ENCODE assay signal across 9 mouse cellular contexts in genomic region chr1:180774664-180775063, GRCm38 (mm10). TPM values are rescaled to one million over a fixed set of nuclear protein-coding genes. Genes with fewer than 3 reads are reported as not detected.
A peak's percentile ranks its signal among the peaks of the same experiment; 100 is the strongest.
DNase-seq lines count a peak whose midpoint lies in the region; ATAC-seq and TF ChIP-seq lines count a peak whose summit lies in the region.
"Had no signal": no experiment of that assay in that cellular context is flagged by ENCODE, and none has a peak within 500 bp of the region (broad histone marks: within the 10 kb centered on the region; RNA-seq: fewer than 3 reads in every experiment).

No protein-coding gene starts in this region.

- no peak overlapping the region for H3K27ac ChIP-seq in hindbrain, embryonic 10.5 days
- no peak overlapping the region for H3K27ac ChIP-seq in hindbrain, embryonic 13.5 days
- no peak overlapping the region for H3K27ac ChIP-seq in spleen, adult 2 months (ENCODE audit: insufficient read depth, low read length)
- no peak overlapping the region for H3K27ac ChIP-seq in embryonic facial prominence, embryonic 11.5 days (replicated peaks; ENCODE audit: low read depth, low read length)
- no peak overlapping the region for H3K27ac ChIP-seq in heart, embryonic 12.5 days (ENCODE audit: poor library complexity, severe bottlenecking)

- H3K4me2 ChIP-seq in hindbrain, embryonic 13.5 days, result no peak overlapping the region
- no peak overlapping the region for H3K4me2 ChIP-seq in embryonic facial prominence, embryonic 11.5 days (ENCODE audit: low read depth, low read length)
- H3K4me2 ChIP-seq in heart, embryonic 12.5 days, result no peak overlapping the region

- H3K9me3 ChIP-seq in hindbrain, embryonic 10.5 days, result peaks cover 5% of the 10 kb centered on the region; the same call in 1 of the 2 replicates
- no peaks in the 10 kb centered on the region for H3K9me3 ChIP-seq in hindbrain, embryonic 13.5 days
- H3K9me3 ChIP-seq in embryonic facial prominence, embryonic 11.5 days (replicated peaks; ENCODE audit: control insufficient read depth, low read length), result no peaks in the 10 kb centered on the region
- peaks cover 6% of the 10 kb centered on the region; the same call in 1 of the 2 replicates for H3K9me3 ChIP-seq in heart, embryonic 12.5 days (replicated peaks)

- peaks cover 9% of the 10 kb centered on the region for H3K27me3 ChIP-seq in hindbrain, embryonic 10.5 days (ENCODE audit: insufficient read depth, poor library complexity, severe bottlenecking)
- 0 out of 2 replicates have a peak, but pooled peaks cover 5% of the 10 kb centered on the region for H3K27me3 ChIP-seq in hindbrain, embryonic 13.5 days
- H3K27me3 ChIP-seq in spleen, adult 2 months (ENCODE audit: control insufficient read depth, insufficient read depth, low read length), result no peaks in the 10 kb centered on the region
- no peaks in the 10 kb centered on the region for H3K27me3 ChIP-seq in embryonic facial prominence, embryonic 11.5 days (ENCODE audit: control insufficient read depth, insufficient read depth, low read length)
- H3K27me3 ChIP-seq in heart, embryonic 12.5 days (replicated peaks), result no peaks in the 10 kb centered on the region; the same call in 1 of the 2 replicates

- H3K4me1 ChIP-seq in hindbrain, embryonic 10.5 days (replicated peaks), result peaks cover 33% of the 10 kb centered on the region
- peaks cover 19% of the 10 kb centered on the region for H3K4me1 ChIP-seq in hindbrain, embryonic 13.5 days (replicated peaks)
- peaks cover 13% of the 10 kb centered on the region; the same call in 1 of the 2 replicates for H3K4me1 ChIP-seq in spleen, adult 2 months (ENCODE audit: control insufficient read depth, insufficient read depth, insufficient read length)
- no peaks in the 10 kb centered on the region for H3K4me1 ChIP-seq in embryonic facial prominence, embryonic 11.5 days (ENCODE audit: control insufficient read depth, insufficient read depth, low read length)
- H3K4me1 ChIP-seq in heart, embryonic 12.5 days (replicated peaks), result peaks cover 24% of the 10 kb centered on the region

- no peak overlapping the region for H3K4me3 ChIP-seq in hindbrain, embryonic 10.5 days
- no peak overlapping the region for H3K4me3 ChIP-seq in hindbrain, embryonic 13.5 days
- H3K4me3 ChIP-seq in spleen, adult 2 months (ENCODE audit: extremely low read depth, insufficient read depth, insufficient read length), result no peak overlapping the region
- H3K4me3 ChIP-seq in embryonic facial prominence, embryonic 11.5 days (ENCODE audit: low read depth, low read length), result no peak overlapping the region
- H3K4me3 ChIP-seq in heart, embryonic 12.5 days, result no peak overlapping the region

- no peak overlapping the region for H3K9ac ChIP-seq in hindbrain, embryonic 13.5 days
- H3K9ac ChIP-seq in embryonic facial prominence, embryonic 11.5 days (replicated peaks; ENCODE audit: low read length), result no peak overlapping the region
- no peak overlapping the region for H3K9ac ChIP-seq in heart, embryonic 12.5 days

- no peak for TF ChIP-seq POLR2A in spleen, adult 2 months (IDR thresholded peaks at IDR 0.05; ENCODE audit: low read depth, low read length)

- TF ChIP-seq CTCF in spleen, adult 2 months (IDR thresholded peaks at IDR 0.05; ENCODE audit: extremely low read depth, insufficient read depth, insufficient read length, insufficient replicate concordance), result peak; percentile 35; the same call in 1 of the 2 replicates

- WGBS in hindbrain, embryonic 10.5 days, result 62% methylated on average over 3 of the region's 3 CpGs
- WGBS in hindbrain, embryonic 13.5 days, result 63% methylated on average over 3 of the region's 3 CpGs
- WGBS in spleen, adult 2 months, result 70% methylated on average over 3 of the region's 3 CpGs
- WGBS in embryonic facial prominence, embryonic 11.5 days, result 60% methylated on average over 3 of the region's 3 CpGs
- 68% methylated on average over 3 of the region's 3 CpGs for WGBS in heart, embryonic 12.5 days

- intact Hi-C loops in gastrocnemius, postnatal 14 days (cut with DNase I; ENCODE audit: low total_unique reads), result loop anchor here (5.0 kb wide), 1 partner anchor 38 kb away; the partner anchor contains the start of gene H3f3a

- peak; percentile 51 for DNase-seq in hindbrain, embryonic 10.5 days (ENCODE audit: low spot score)
- peak in 1 of 2 experiments; percentile 32 for DNase-seq in spleen, adult 2 months (ENCODE audit: low read depth in 1 of 2, low spot score in 2 of 2)
- DNase-seq in spleen, postnatal 36 days (ENCODE audit: low spot score in 2 of 2), result no peak
- DNase-seq in embryonic facial prominence, embryonic 11.5 days (ENCODE audit: low spot score), result peak; percentile 39
- DNase-seq in thymus, postnatal 25 days, result peak; percentile 48
- DNase-seq in gastrocnemius, postnatal 14 days, result no peak
- DNase-seq: right cerebral cortex, postnatal 25 days had no signal

- no peak for ATAC-seq in hindbrain, embryonic 13.5 days (ENCODE audit: low FRiP score)
- no peak for ATAC-seq in embryonic facial prominence, embryonic 11.5 days (replicated peaks; ENCODE audit: insufficient number of reproducible peaks, low FRiP score, low TSS enrichment, low read depth)
- ATAC-seq in heart, embryonic 12.5 days (ENCODE audit: insufficient number of reproducible peaks, low FRiP score), result no peak

- H3K36me3 ChIP-seq in hindbrain, embryonic 10.5 days, result no peaks in the 10 kb centered on the region
- H3K36me3 ChIP-seq in hindbrain, embryonic 13.5 days, result no peaks in the 10 kb centered on the region
- H3K36me3 ChIP-seq in spleen, adult 2 months (ENCODE audit: control insufficient read depth, insufficient read depth, low read length), result no peaks in the 10 kb centered on the region
- H3K36me3 ChIP-seq in embryonic facial prominence, embryonic 11.5 days (replicated peaks; ENCODE audit: control insufficient read depth, insufficient read depth, low read depth, low read length), result no peaks in the 10 kb centered on the region
- H3K36me3 ChIP-seq in heart, embryonic 12.5 days, result no peaks in the 10 kb centered on the region

RNA-seq across cellular contexts. Expression of gene H3f3a, which starts 39.1 kb away (rescaled TPM):
- polyA plus RNA-seq in hindbrain, embryonic 10.5 days (2016; fragmentation: Nextera tagmentation; extraction: Ambion mirVana), result 2,706 and 3,181 TPM in 2 replicates
- 3,757 and 3,885 TPM in 2 replicates for polyA plus RNA-seq in hindbrain, embryonic 13.5 days (2015; fragmentation: Nextera tagmentation; extraction: Ambion mirVana)
- polyA plus RNA-seq in spleen, adult 2 months (2012; rRNA removed), result 361 and 391 TPM in 2 replicates
- polyA plus RNA-seq in embryonic facial prominence, embryonic 11.5 days (2014; fragmentation: Nextera tagmentation; extraction: Ambion mirVana), result 3,882 and 3,910 TPM in 2 replicates
- polyA plus RNA-seq in heart, embryonic 12.5 days (2016; fragmentation: Nextera tagmentation; extraction: Ambion mirVana), result 1,616 and 1,670 TPM in 2 replicates
- total RNA-seq in gastrocnemius, postnatal 14 days (2021), result 100 to 1,000 TPM; 448 to 473 TPM

RNA-seq across cellular contexts. Expression of gene Acbd3, which starts 48.8 kb away (rescaled TPM):
- 15.1 and 16.5 TPM in 2 replicates for polyA plus RNA-seq in hindbrain, embryonic 10.5 days (2016; fragmentation: Nextera tagmentation; extraction: Ambion mirVana)
- polyA plus RNA-seq in hindbrain, embryonic 13.5 days (2015; fragmentation: Nextera tagmentation; extraction: Ambion mirVana), result 24.5 and 24.9 TPM in 2 replicates
- 7.3 and 8.2 TPM in 2 replicates for polyA plus RNA-seq in spleen, adult 2 months (2012; rRNA removed)
- 19.1 and 20.3 TPM in 2 replicates for polyA plus RNA-seq in embryonic facial prominence, embryonic 11.5 days (2014; fragmentation: Nextera tagmentation; extraction: Ambion mirVana)
- polyA plus RNA-seq in heart, embryonic 12.5 days (2016; fragmentation: Nextera tagmentation; extraction: Ambion mirVana), result 29.2 and 29.7 TPM in 2 replicates
- total RNA-seq in gastrocnemius, postnatal 14 days (2021), result 10 to 100 TPM; 15.4 to 16.9 TPM

Comparison
In these comparisons a context has a peak if more than half of its experiments do, and no peak if none do; other contexts are left out.
1. DNase-seq: peak in hindbrain, embryonic 10.5 days (single experiment), embryonic facial prominence, embryonic 11.5 days (single experiment) and thymus, postnatal 25 days (single experiment); none in spleen, postnatal 36 days (0 of 2) and gastrocnemius, postnatal 14 days (single experiment).